Mouse (Mus musculus): ENCODE data around the gene Myh2. TPM values are rescaled to one million over a fixed set of nuclear protein-coding genes. Genes with fewer than 3 reads are reported as not detected.

Myh2 gene
- polyA plus RNA-seq, 1 experiment from 2014 or later, result not detected

DNA sequence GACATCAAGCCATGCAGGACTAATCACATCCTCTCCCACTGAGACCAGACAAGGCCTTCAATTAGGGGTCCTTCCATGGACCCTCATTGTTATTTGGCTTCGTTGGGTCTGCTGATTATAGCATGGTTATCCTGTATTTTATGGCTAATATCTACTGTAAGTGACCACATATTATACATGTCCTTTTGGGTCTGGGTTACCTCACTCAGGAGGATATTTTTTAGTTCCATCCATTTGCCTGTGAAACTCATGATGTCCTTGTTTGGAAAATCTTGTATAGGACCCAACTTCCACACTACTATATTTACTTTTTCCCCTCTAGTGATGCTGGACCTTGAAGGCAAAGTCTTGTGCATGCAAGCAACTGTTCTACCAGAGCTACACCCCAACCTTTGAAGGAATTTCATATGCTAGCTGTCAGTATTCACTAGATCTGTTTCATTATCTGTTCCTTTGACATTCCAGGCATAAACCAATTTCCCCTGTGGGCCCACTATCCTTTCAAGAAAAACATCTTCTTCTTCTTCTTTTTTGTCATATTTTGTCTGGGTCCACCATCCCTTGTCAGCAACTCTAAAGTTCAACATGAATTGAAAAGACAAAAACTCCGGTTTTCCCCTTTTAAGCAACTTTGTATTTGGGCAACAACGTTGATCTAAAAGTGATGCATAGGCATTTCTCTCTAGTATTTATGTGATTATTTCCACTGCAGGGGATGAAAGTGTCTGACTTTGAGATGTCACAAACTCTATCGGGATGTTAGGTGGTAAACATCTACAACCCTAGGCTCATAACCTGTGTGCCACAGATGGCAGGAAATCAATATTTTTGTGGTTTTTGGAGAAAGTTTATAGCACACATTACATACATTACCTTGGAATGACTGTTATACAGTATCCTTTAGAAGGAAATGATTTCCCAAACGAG lies 25.1 kb upstream of the Myh2 start:
- no peak for DNase-seq (ENCODE audit: low spot score)
- H3K9me3 ChIP-seq, result no peaks in the 10 kb centered on the region
- H3K36me3 ChIP-seq, result no peaks in the 10 kb centered on the region
- WGBS, result 89% methylated on average over 5 of the region's 5 CpGs
- no peak overlapping the region for H3K4me3 ChIP-seq
- no peaks in the 10 kb centered on the region for H3K27me3 ChIP-seq (ENCODE audit: insufficient read depth, poor library complexity, severe bottlenecking)
- H3K4me1 ChIP-seq (replicated peaks), result 0 out of 2 replicates have a peak, but pooled peaks cover 7% of the 10 kb centered on the region
- H3K27ac ChIP-seq, result no peak overlapping the region

DNA sequence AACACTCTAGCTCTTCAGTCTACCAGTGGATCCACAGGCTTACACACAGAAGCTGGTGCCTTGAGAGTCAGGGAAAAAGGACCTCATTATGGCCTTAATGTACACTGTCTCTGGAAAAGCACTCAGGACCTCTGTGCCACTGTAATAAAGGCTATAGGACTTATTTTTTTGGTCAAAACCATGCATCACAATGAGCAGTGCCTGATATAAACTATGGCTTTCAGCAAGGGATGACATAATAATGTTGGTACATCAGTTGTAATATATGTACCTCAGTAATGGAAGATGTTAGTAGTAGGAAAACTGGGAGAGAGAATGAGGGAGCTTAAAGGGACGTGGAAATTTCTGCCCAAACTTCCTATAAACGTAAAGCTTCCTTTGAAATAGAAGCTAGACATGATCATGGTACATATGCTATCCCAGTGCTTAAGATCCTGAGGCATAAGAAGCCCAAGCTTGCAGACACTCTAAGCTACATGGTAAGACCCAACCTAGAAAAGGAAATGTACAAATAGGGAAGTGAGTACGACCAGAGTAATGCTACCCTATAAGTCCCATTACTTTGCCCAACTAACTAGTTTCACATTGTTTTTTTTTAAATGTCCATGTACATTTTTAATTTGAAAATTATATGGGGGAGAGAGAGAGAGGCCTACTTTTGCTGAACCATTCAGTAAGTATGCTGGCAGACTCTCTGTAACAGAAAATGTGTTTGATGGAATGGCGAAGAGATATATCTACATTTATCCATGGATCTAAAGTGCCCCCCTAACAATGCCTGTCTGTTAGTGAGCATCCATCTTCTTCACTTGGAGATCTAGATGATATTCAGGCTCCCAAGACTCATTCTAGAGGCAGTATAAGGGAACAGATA lies 24.2 kb upstream of the Myh2 start:
- no peaks in the 10 kb centered on the region for H3K27me3 ChIP-seq (ENCODE audit: insufficient read depth, poor library complexity, severe bottlenecking)
- H3K36me3 ChIP-seq, result no peaks in the 10 kb centered on the region
- H3K9me3 ChIP-seq, result no peaks in the 10 kb centered on the region
- no peak overlapping the region for H3K4me3 ChIP-seq
- H3K27ac ChIP-seq, result no peak overlapping the region
- H3K4me1 ChIP-seq (replicated peaks), result 0 out of 2 replicates have a peak, but pooled peaks cover 6% of the 10 kb centered on the region
- WGBS, result 91% methylated on average over 4 of the region's 4 CpGs
- DNase-seq (ENCODE audit: low spot score), result no peak

DNA sequence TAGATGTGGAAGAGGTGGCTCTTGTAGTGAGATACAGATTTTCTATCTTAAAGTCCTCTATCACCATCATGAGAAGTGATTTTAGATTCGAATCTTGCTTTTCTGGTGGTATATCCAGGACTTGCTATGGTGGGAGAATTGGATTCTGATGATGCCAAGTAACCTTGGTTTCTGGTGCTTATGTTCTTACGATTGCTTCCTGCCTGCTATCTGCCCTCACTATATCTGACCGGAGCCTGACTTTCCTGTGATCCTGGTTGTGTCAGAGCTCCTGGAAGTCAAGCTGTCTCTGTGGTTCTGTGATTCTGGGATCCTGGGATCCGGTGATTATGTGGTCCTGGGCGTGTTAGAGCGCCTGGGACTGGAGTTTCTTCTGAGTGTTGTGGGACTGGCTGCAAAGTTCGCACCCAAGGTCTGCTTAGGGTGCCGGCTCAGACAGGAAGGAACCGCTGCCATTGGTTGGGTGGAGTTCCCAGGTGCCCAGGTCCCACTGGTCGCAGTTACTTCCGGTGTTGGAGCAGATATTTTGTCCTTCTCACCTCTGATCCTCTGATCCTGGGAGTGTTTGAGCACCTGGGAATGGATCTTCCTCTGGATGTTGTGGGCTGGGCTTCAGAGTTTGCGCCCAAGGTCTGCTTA lies 23.4 kb upstream of the Myh2 start:
- Histone ChIP-seq H3K4me1 (replicated peaks) (no peaks in the 10 kb centered on the region), H3K4me3 (no peak overlapping the region), H3K27ac (no peak overlapping the region), H3K9me3 (no peaks in the 10 kb centered on the region), H3K36me3 (no peaks in the 10 kb centered on the region), H3K27me3 (ENCODE audit: insufficient read depth, poor library complexity, severe bottlenecking) (no peaks in the 10 kb centered on the region)
- 93% methylated on average over 12 of the region's 12 CpGs for WGBS
- DNase-seq (ENCODE audit: low spot score), result no peak

DNA sequence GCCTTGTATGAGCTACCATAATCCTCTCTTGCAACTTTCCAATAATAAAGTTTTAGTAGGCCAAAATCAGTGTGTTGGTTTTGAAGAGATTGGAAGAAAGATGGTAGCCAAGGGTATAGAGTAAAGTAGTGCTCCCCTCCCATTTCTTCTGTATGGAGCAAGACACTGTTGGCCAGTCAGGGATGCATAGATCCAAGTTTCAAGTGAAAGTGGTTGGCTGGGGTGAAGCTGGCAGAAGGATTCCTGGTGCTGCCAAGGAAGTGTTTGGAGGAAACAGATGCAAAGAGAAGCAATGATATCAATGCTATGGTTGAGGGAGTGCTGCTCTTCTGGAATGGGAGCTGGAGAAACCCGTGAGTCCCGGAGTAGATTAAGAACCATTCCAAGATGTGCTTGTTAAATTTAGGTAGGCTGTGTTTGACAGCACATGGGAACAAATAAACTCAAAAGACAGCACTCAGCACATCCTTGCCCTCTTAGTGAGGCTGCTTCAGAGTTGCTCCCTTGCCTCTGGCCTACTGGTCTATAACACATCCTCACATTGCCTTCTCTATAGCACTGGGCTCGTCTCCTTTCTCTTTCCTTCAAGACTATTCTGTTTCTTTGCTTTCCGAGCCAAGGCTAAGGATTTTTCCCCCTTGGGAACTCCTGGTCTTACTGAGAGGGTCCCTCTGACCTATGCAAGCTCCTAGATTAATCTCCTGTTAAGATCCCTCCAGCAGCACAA lies 22.4 kb upstream of the Myh2 start:
- no peaks in the 10 kb centered on the region for H3K36me3 ChIP-seq
- no peaks in the 10 kb centered on the region for H3K27me3 ChIP-seq (ENCODE audit: insufficient read depth, poor library complexity, severe bottlenecking)
- no peak overlapping the region for H3K27ac ChIP-seq
- DNase-seq (ENCODE audit: low spot score), result no peak
- H3K9me3 ChIP-seq, result no peaks in the 10 kb centered on the region
- H3K4me3 ChIP-seq, result no peak overlapping the region
- H3K4me1 ChIP-seq (replicated peaks), result peaks cover 4% of the 10 kb centered on the region
- WGBS, result 80% methylated on average over 4 of the region's 4 CpGs

DNA sequence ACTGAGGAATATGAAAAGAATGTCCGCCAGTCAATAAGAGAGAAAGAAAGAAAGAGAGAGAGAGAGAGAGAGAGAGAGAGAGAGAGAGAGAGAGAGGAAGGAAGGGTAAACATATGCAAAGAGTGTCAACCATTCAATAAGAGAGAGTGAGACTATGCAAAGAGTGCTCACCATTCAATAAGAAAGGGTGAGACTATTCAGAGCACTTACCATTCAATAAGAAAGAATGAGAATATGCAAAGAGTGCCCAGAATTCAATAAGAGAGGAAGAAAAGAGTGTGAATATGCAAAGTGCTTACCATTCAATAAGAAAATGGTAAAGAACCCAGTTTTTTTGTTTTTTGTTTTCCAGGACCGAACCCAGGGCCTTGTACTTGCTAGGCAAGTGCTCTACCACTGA lies 20.6 kb upstream of the Myh2 start:
- H3K4me1 ChIP-seq (replicated peaks), result peaks cover 4% of the 10 kb centered on the region
- H3K36me3 ChIP-seq, result no peaks in the 10 kb centered on the region
- no peaks in the 10 kb centered on the region for H3K27me3 ChIP-seq (ENCODE audit: insufficient read depth, poor library complexity, severe bottlenecking)
- no peak for DNase-seq (ENCODE audit: low spot score)
- H3K9me3 ChIP-seq, result no peaks in the 10 kb centered on the region
- no peak overlapping the region for H3K4me3 ChIP-seq
- 93% methylated on average over 2 of the region's 2 CpGs for WGBS
- no peak overlapping the region for H3K27ac ChIP-seq

DNA sequence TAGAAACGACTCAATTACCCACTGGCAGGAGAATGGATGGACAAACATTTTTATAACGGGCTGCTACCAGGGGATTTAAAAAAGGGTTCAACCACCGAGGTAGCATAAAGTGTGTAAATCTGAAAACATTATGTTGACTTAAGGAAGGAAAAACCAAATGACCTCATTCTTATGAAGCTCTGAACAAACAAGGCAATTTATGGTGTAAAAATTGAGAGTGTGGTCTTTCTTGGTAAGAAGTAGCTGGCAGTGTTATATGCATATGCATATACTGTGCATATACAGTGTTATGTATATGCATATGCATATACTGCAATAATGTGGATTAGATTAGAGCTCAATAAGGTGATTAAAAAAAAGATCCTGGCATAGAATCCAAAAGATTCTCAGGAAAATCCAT lies 19.7 kb upstream of the Myh2 start:
- Histone ChIP-seq H3K36me3 (no peaks in the 10 kb centered on the region), H3K27me3 (ENCODE audit: insufficient read depth, poor library complexity, severe bottlenecking) (no peaks in the 10 kb centered on the region), H3K27ac (no peak overlapping the region), H3K4me1 (replicated peaks) (peaks cover 4% of the 10 kb centered on the region), H3K4me3 (no peak overlapping the region), H3K9me3 (no peaks in the 10 kb centered on the region)
- DNase-seq (ENCODE audit: low spot score), result no peak
- 84% methylated on average over 3 of the region's 3 CpGs for WGBS

DNA sequence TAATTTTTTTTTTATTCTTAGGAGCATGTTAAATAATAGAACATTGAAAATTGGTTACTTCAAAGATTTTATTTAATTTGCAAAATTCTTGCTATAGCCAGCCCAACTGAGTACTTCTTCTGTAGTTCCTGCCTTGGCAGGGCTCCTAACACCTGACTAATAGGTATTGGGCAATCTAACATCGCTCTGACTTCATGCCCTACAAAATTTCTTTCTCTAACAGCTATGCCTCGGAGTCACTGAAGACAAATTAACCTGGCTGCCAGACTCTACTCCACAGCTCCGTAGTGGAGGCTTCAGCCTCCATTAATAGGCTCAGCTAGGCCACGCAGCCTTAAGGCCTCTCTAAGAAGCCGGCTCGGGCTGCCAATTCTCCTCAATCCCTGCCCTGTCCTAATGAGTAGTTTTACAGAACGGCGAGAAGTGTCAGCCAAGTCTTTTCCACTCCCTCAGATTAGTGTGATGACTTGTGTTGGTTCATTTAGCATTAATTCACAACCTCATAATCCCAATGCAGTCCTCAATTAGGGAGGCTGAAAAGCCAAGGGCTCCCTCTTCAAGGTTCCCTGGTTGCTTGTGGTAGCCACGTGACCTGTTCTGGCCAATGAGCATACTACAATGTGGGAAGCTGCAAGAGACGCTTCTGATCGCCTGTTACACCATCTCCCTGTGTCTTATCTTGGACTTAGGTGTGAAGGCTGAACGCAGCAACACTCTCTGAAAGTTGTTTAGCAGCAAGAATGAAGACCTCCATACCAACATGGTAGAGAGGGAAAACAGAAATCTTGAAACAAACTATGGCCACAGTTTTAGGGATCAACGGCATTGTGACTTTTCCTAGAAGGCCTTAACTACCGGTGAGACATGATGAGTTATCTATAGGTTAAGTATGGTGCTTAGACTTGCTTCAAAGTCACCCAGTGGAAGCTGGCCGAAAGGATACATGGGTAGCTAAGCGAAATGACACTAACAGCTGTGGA lies 18.9 kb upstream of the Myh2 start:
- H3K36me3 ChIP-seq, result no peaks in the 10 kb centered on the region
- no peak for DNase-seq (ENCODE audit: low spot score)
- H3K9me3 ChIP-seq, result no peaks in the 10 kb centered on the region
- WGBS, result 93% methylated on average over 16 of the region's 16 CpGs
- H3K27ac ChIP-seq, result no peak overlapping the region
- no peak overlapping the region for H3K4me3 ChIP-seq
- H3K4me1 ChIP-seq (replicated peaks), result peaks cover 4% of the 10 kb centered on the region
- H3K27me3 ChIP-seq (ENCODE audit: insufficient read depth, poor library complexity, severe bottlenecking), result no peaks in the 10 kb centered on the region

DNA sequence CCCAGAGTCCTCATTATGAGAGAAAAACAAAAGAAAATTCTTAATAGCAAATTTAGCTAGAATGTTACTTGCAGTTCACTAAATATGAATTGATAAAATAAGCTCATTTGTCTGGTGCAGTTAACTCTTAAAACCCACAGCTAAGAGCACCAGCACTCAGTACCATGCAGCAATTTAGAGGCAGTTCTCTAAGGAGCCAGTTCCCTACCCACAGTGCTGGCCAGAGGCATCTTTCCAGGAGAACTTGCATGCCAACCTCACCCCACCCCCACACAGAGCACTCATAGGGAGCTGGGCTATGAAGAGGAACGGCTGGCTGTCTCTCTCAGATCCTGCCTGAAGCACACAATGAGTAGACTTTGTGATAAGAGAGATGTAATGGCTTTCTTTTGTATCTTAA lies 17.7 kb upstream of the Myh2 start:
- H3K4me3 ChIP-seq, result no peak overlapping the region
- DNase-seq (ENCODE audit: low spot score), result no peak
- 19% methylated on average over 1 of the region's 1 CpGs for WGBS
- no peaks in the 10 kb centered on the region for H3K9me3 ChIP-seq
- H3K36me3 ChIP-seq, result no peaks in the 10 kb centered on the region
- peaks cover 4% of the 10 kb centered on the region for H3K4me1 ChIP-seq (replicated peaks)
- H3K27ac ChIP-seq, result no peak overlapping the region
- no peaks in the 10 kb centered on the region for H3K27me3 ChIP-seq (ENCODE audit: insufficient read depth, poor library complexity, severe bottlenecking)

DNA sequence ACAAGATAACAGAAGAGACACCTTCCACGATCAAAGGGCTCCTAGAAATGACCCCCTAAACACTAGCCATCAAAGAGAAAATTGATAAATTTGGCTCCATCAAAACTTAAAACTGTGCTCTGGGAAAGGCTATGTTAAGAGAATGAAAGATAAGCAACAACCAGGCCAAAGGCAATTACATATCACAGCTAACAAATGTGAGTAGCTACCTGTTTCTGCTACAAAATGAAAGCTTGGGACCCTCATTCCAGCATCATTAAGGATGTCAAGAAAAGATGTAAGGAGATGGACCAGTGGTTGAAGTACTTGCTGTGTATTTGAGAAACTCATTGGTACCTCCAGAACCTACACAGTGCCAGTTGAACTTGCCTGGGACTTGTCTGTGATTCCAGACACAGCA lies 17.0 kb upstream of the Myh2 start:
- no peaks in the 10 kb centered on the region for H3K27me3 ChIP-seq (ENCODE audit: insufficient read depth, poor library complexity, severe bottlenecking)
- H3K27ac ChIP-seq, result no peak overlapping the region
- no peaks in the 10 kb centered on the region for H3K9me3 ChIP-seq
- no peak overlapping the region for H3K4me3 ChIP-seq
- no peak for DNase-seq (ENCODE audit: low spot score)
- H3K36me3 ChIP-seq, result no peaks in the 10 kb centered on the region
- peaks cover 4% of the 10 kb centered on the region for H3K4me1 ChIP-seq (replicated peaks)
- WGBS, result 79% methylated on average over 1 of the region's 1 CpGs

DNA sequence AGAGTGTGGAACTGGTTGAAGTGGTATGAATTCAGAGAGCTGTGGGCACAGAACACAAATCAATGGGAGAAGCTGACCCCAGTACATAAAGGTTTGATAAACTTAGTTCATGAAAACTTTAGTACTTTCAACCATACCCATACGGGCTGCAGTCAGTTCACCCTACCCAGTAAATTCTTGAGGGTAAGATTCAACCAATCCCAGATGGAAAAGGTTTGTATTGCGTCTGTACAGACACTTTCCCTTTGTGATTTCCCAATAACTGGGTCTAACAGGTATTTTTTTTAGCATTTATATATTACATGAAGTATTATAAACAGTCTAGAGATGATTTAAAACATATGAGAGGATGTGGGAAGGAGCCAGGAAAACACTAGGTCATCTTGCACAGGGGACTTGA lies 15.2 kb upstream of the Myh2 start:
- DNase-seq (ENCODE audit: low spot score), result no peak
- Histone ChIP-seq H3K4me3 (no peak overlapping the region), H3K4me1 (replicated peaks) (peaks cover 4% of the 10 kb centered on the region), H3K27ac (no peak overlapping the region), H3K27me3 (ENCODE audit: insufficient read depth, poor library complexity, severe bottlenecking) (no peaks in the 10 kb centered on the region), H3K36me3 (no peaks in the 10 kb centered on the region), H3K9me3 (no peaks in the 10 kb centered on the region)
- WGBS, result 89% methylated on average over 2 of the region's 2 CpGs

DNA sequence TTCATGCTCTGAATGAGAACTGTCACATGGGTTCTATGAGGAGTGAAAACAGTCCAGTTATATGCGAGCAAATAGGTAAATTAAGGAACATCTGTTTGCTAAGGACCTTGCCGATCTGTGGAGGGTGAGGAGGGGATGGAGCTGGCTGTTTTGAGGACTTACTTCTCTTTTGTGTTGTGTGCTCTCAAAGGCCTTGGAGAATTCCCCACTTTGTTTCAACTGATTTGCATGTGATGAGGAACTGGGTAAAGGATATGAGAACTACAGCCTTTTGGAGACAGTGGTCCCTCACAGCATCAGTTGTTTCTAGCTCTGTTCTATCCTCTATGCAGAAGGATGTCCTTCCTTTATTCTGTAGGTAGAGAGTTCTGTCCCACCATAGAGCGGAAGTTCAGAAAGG lies 10.7 kb upstream of the Myh2 start:
- Histone ChIP-seq H3K27ac (no peak overlapping the region), H3K27me3 (ENCODE audit: insufficient read depth, poor library complexity, severe bottlenecking) (no peaks in the 10 kb centered on the region), H3K9me3 (no peaks in the 10 kb centered on the region), H3K36me3 (no peaks in the 10 kb centered on the region), H3K4me3 (no peak overlapping the region), H3K4me1 (replicated peaks) (no peaks in the 10 kb centered on the region)
- WGBS, result 86% methylated on average over 3 of the region's 3 CpGs
- DNase-seq (ENCODE audit: low spot score), result no peak

All from hindbrain, embryonic 10.5 days (tissue).